Mouse (Mus musculus): ENCODE measurements around the gene Gas2.
A peak's percentile ranks its signal among the peaks of the same experiment; 100 is the strongest.

Gene Gas2

DNA sequence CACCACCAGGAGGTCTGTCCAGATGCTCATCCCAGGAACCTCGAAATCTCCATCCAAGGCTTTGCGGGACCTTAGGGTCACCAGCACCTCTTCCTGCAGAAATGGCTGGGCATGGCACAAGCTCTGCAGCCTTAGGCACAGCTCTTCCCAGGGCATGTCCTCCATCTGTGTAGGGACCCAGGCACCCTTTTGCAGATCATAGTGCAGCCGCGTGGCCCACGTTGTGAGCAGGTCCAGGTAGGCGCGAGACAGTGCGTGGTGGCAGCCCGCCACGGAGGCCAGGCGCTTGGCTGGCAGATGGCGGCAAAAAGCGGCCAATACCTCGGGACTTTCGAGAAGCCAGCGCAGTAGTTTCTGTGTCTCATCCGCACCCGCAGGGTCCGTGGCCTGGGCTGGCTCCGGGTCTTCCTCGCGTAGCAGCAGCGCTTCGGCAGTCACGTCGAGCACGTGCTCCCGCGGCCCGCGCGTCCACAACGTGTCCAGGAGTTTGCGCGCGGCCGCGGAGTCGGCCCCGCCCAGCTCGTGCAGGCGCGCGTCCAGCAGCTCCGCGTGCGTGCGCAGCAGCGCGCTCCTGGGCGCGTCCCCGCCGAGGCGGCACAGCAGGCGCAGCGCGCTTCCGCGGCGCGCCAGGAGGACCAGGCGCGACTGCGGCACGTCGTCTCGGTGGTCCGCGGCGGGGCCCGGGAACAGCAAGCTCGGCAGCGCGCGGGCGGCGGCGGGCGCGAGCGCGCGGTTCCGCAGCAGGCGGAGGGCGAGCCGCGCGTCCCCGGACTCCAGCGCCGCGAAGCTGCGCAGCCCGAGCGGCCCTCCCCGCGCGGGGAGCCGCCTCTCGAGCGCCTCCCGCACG lies at the start of gene Gas2:
TSS of gene Gas2 (plus strand) at position 766 of the 847 bp plus-strand sequence.
- no peaks in the 10 kb centered on the region; the same call in 1 of the 2 replicates for H3K27me3 ChIP-seq (ENCODE audit: control insufficient read depth, insufficient read depth, low read length, poor library complexity, severe bottlenecking)
- peak; percentile 77 for DNase-seq (ENCODE audit: low read depth, low spot score)
- H3K36me3 ChIP-seq (ENCODE audit: control insufficient read depth, insufficient read depth, low read length, poor library complexity, severe bottlenecking), result no peaks in the 10 kb centered on the region

DNA sequence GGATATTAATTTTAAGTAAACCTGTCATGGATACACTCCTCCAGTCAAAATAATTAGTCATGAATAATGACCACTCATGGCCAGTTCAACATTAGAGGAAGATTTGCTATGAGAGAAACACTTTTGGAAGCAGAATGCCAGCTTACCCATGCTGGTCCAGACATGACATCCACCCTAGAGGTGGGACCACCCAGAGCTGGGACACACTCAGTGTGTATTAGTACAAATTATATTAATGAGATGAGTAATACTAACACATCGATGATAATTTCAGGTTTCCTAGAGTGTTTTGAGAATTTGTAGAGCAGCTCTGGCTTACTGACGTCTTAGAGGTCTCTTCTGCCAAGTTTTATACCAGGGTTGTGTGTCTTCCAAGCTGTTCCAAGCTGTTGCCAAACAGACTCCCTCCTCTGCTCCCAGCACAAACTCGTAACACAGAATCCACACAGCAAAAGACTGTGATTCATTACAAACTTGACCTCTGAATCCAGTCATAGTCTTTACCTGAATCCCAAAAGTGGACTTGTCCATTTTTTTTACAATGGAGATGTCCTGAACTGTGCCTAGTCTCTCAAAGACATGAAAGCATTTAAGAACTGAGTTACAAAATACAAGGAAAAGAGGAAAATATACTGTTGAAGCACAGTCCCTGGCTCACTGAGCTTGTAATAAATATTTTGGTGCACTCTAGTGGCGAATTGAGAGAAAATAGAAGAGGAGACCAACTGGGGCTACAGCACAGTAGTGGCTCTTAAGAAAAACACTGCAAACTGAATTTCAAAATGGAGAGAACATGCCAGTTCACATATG lies 46.1 kb upstream of the Gas2 start:
- no peak for DNase-seq (ENCODE audit: low read depth, low spot score)
- Histone ChIP-seq H3K36me3 (ENCODE audit: control insufficient read depth, insufficient read depth, low read length, poor library complexity, severe bottlenecking) (no peaks in the 10 kb centered on the region), H3K27me3 (ENCODE audit: control insufficient read depth, insufficient read depth, low read length, poor library complexity, severe bottlenecking) (no peaks in the 10 kb centered on the region)

DNA sequence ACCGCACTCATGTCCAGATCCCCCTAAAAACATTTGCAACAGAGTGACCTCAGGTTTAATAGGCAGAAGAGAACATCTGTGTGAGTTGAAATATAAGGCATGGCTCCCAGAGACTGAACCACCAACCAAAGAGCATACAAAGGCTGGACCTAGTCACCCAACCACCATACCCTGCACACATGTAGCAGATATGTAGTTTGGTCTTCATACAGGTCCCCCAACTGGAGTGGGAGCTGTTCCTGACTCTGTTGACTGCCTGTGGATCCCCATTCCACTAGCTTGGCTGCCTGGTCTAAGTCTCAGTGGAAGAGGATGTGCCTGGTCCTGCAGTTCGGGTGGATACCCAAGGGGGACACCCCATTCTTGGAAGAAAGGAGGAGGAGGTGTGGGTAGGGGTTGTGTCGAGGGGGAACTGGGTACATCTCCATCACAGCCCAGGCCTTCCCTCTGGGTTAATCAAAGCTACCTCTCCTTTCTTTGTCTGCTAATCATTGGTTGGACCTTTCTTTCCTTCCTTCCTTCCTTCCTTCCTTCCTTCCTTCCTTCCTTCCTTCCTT lies 45.5 kb upstream of the Gas2 start:
- DNase-seq (ENCODE audit: low read depth, low spot score), result no peak
- H3K27me3 ChIP-seq (ENCODE audit: control insufficient read depth, insufficient read depth, low read length, poor library complexity, severe bottlenecking), result no peaks in the 10 kb centered on the region
- H3K36me3 ChIP-seq (ENCODE audit: control insufficient read depth, insufficient read depth, low read length, poor library complexity, severe bottlenecking), result no peaks in the 10 kb centered on the region

DNA sequence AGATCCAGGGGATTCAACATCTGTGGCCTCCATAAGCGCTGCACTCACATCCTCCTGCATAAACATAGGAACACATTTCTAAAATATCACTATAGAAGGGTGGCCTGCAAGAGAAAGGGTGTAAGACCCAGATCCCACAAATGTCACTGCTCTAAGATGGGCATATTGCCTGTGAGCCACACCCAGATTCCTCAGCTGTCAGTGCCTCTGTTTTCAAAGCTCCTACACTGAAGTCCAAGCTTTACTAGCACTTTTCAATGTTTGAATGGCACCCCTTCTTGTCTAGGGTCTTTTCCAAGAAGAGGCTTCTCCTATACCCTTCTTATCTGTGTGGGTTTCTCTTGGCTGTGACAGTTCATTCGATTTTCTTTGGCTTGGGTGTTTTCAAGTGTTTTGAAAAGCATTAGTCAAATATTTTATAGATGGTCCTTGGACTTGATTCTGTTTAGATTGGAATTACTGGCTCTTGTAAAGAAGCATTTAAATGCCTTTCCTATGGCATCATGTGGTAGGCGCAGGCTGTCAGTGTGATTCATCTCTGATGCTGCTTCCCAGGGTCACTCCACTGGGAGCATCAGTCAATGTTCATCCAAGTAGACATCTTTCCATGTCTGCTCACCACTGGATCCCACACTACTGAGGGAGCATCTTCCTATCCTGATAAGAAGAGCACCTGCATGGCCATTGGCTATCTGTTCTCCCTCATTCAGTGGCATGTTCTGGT lies 43.4 kb upstream of the Gas2 start:
- no peak for DNase-seq (ENCODE audit: low read depth, low spot score)
- Histone ChIP-seq H3K27me3 (ENCODE audit: control insufficient read depth, insufficient read depth, low read length, poor library complexity, severe bottlenecking) (no peaks in the 10 kb centered on the region), H3K36me3 (ENCODE audit: control insufficient read depth, insufficient read depth, low read length, poor library complexity, severe bottlenecking) (no peaks in the 10 kb centered on the region)

DNA sequence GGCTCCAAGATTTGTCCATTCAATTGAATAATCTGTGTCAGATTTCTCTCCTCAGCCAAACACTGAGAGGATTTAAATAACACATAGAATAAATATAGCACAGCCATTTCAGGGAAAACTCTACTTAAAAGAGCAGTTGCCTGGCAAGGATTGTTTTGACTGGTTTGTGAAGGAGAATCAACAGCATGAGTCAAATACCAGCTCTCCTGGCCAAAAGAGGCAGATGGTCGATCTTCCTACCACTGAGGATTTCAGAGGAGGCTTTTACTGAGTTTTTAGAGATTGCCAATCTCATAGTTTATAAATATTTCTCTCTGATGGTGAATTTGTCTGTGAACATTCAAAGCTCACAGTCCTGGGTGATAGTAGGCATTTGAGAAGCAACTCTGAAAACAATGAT lies 41.9 kb upstream of the Gas2 start:
- Histone ChIP-seq H3K27me3 (ENCODE audit: control insufficient read depth, insufficient read depth, low read length, poor library complexity, severe bottlenecking) (no peaks in the 10 kb centered on the region), H3K36me3 (ENCODE audit: control insufficient read depth, insufficient read depth, low read length, poor library complexity, severe bottlenecking) (no peaks in the 10 kb centered on the region)
- no peak for DNase-seq (ENCODE audit: low read depth, low spot score)

DNA sequence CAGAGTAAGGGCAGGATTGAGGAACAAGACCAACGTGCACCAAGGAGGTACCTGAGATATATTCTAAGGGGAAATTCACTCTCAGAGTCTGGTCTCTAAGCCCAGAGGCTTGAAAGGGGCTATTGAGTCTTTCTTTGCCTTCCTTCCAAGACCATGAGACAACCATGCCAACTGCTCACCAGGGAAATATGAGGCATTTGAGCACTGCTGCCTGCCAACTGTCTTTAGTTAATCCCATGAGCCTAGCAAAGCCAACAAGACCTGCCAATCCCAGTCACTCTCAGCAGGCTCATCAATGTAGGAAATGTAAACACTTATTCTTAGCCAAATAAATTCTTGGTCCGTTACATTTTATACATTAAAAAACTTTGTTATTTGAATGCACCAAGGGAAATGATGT lies 40.3 kb upstream of the Gas2 start:
- DNase-seq (ENCODE audit: low read depth, low spot score), result no peak
- Histone ChIP-seq H3K36me3 (ENCODE audit: control insufficient read depth, insufficient read depth, low read length, poor library complexity, severe bottlenecking) (no peaks in the 10 kb centered on the region), H3K27me3 (ENCODE audit: control insufficient read depth, insufficient read depth, low read length, poor library complexity, severe bottlenecking) (no peaks in the 10 kb centered on the region)

DNA sequence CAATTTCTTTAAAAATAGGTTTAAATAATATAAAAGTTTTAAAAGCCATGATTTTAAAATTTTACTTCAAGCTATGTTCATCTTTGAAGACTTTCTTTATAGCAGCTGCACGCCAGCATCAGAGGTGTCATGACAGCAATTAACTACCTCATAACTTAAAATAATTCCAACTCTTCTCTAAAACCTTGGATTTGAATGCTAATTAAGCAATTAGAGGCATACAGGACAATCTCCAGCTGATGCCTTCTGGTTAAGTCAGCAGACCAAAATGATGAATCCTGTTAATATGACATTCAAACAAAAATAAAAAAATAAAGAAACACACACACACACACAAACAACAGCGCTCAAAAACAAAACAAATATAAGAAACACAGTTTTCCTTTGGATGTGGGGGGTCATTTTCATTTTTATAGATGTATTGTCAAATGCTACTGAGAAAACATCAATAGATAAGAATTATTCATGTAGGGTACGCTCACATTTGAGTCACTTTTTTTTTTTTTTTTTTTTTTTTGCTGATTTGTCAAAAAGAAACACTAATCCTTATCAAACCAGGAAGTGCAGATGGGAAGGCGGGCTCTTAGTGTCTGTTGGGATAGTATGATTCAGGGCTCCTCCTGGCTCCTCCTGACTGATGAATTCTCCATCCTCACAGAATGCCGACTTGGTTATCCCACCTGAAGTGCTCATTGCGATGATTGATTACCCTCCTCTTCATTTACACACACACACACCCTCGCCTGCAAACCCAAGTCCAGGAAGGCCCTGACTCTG lies 38.1 kb upstream of the Gas2 start:
- Histone ChIP-seq H3K27me3 (ENCODE audit: control insufficient read depth, insufficient read depth, low read length, poor library complexity, severe bottlenecking) (no peaks in the 10 kb centered on the region), H3K36me3 (ENCODE audit: control insufficient read depth, insufficient read depth, low read length, poor library complexity, severe bottlenecking) (no peaks in the 10 kb centered on the region)
- DNase-seq (ENCODE audit: low read depth, low spot score), result no peak

DNA sequence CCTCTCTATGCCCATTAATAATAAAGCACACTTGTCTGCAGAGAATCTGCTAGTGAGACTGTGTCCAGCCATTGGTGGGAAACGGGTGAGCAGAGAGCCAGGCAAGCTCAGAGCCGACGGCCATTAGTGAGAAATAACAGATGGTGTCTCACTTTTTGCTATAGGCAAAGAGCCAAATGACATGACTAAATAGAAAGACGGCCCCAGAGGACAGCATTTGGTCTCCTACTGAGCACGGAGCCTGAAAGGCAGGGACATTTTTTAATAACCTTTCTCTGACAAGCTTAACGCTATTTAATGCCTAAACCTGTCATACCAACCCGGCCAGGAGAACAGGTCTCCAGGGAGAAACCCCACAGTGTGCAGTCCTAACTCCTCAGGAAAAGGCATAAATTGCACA lies 29.9 kb upstream of the Gas2 start:
- Histone ChIP-seq H3K27me3 (ENCODE audit: control insufficient read depth, insufficient read depth, low read length, poor library complexity, severe bottlenecking) (no peaks in the 10 kb centered on the region), H3K36me3 (ENCODE audit: control insufficient read depth, insufficient read depth, low read length, poor library complexity, severe bottlenecking) (no peaks in the 10 kb centered on the region)
- no peak for DNase-seq (ENCODE audit: low read depth, low spot score)

DNA sequence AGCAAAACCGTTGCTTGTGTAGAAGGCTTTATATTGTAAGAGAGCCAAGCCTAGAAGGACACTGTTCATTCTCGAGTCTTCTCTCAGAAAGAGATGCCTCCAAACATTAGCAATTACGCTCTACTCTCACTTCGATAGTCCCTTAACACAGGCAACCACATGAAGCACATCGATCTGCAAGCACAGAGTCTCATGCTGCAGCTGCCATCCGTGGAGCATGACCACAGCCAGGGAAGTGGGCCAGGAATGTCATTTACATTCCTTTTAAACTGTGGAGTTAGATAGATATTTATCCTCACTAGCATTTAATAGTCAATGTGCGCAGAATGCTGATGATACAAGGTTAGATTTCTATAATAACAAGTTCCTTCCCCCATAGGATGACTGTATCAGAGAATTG lies 21.3 kb upstream of the Gas2 start:
- DNase-seq (ENCODE audit: low read depth, low spot score), result no peak

DNA sequence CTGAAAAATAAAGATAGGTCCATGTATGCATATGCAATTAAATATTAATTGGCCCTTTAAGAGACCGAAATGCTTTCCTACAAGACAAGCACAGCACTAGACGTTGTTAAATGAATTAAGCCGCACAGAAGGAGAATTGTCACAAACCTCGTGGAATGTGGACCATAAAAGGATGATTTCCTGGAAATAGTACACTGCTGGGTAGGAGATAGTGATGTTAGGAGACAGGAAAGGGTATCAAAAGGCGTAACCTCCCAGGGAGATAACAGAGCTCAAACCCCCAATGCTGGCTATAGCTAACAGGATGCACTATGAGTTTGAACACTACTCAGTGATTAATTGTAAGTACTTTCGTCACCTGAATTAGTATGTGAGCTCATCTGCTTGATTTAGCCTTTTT lies 10.9 kb upstream of the Gas2 start:
- H3K36me3 ChIP-seq (ENCODE audit: control insufficient read depth, insufficient read depth, low read length, poor library complexity, severe bottlenecking), result no peaks in the 10 kb centered on the region
- no peaks in the 10 kb centered on the region for H3K27me3 ChIP-seq (ENCODE audit: control insufficient read depth, insufficient read depth, low read length, poor library complexity, severe bottlenecking)
- no peak for DNase-seq (ENCODE audit: low read depth, low spot score)

More for the DNA sequence above, 21.3 kb upstream of the Gas2 start:
- no peaks in the 10 kb centered on the region for H3K36me3 ChIP-seq (ENCODE audit: control insufficient read depth, insufficient read depth, low read length, poor library complexity, severe bottlenecking)
- H3K27me3 ChIP-seq (ENCODE audit: control insufficient read depth, insufficient read depth, low read length, poor library complexity, severe bottlenecking), result no peaks in the 10 kb centered on the region

DNA sequence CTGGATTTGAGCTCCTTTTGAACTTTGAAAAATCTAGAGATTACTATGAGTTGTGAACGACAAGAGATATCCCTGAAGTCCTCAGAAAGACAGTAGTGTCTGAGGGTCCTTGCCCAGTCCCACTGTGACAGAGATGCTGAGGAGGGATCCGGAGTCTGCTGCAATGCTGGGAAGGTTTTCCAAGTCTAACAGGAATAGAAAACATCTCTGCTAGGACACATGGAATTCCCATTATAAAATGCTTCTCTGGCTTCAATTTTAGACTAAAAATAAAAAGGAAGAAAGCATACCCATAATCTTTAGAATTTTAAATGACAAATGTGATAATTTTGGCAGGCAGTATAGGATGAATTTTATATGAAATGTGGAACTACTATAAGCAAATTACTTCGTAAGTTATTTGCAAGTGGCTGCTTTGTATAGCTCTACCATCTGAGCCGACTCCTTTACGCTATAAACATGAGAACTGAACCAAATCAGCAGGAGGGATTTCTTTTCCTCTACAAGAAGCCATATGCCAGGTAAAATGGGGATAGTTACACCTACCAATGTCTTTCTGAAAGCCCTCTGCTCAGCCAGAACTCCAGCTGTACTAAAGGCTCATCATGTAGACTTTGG lies 9.8 kb upstream of the Gas2 start:
- DNase-seq (ENCODE audit: low read depth, low spot score), result no peak
- H3K36me3 ChIP-seq (ENCODE audit: control insufficient read depth, insufficient read depth, low read length, poor library complexity, severe bottlenecking), result no peaks in the 10 kb centered on the region

DNA sequence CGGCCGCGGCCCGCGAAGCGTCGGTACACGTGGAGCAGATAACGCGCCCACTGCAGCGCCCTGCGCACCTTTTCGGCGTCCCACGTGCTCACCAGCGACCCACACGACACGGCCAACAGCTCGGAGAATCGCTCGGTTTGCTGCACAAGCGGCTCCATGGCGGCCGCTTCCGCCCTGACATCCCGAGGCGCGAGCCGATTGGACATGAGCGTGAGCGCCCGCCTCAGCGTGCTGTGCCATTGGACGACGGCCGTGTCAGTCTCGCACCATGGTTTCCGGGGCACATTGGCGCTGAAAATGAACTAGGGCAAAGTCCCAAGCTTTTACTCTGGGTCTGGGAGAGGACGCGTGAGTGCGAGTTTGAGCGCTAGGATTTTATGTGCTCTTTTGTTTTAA lies 280 bp downstream of the Gas2 start, which contains the start of gene Fancf:
TSS of gene Fancf (minus strand) at position 171 of the 396 bp plus-strand sequence.
- no peaks in the 10 kb centered on the region for H3K36me3 ChIP-seq (ENCODE audit: control insufficient read depth, insufficient read depth, low read length, poor library complexity, severe bottlenecking)
- H3K27me3 ChIP-seq (ENCODE audit: control insufficient read depth, insufficient read depth, low read length, poor library complexity, severe bottlenecking), result no peaks in the 10 kb centered on the region; the same call in 1 of the 2 replicates
- peak; percentile 95 for DNase-seq (ENCODE audit: low read depth, low spot score)

More for the DNA sequence above, 9.8 kb upstream of the Gas2 start:
- H3K27me3 ChIP-seq (ENCODE audit: control insufficient read depth, insufficient read depth, low read length, poor library complexity, severe bottlenecking), result no peaks in the 10 kb centered on the region

DNA sequence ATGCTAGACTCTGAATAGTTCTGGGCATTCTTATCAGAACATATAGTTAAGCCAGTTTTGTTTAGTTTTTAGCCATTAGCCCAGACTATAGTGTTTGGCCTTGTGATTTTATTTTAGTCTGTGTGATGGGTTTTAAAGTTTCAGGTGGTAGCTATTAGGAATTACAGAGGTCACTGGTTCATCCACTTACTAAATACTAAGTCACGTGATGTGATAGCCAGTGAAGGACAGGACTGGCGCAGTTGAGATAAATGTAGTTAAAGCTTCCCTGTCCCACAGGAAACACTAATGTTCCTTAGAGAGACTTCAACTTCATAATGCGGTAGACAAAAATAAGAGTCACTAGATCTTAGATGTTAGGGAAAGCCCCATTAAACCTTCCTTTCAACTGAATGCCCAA lies 1.0 kb downstream of the Gas2 start:
- no peak for DNase-seq (ENCODE audit: low read depth, low spot score)
- Histone ChIP-seq H3K36me3 (ENCODE audit: control insufficient read depth, insufficient read depth, low read length, poor library complexity, severe bottlenecking) (no peaks in the 10 kb centered on the region), H3K27me3 (ENCODE audit: control insufficient read depth, insufficient read depth, low read length, poor library complexity, severe bottlenecking) (no peaks in the 10 kb centered on the region)
